Mouse (Mus musculus) left cerebral cortex, postnatal 14 days (tissue): ENCODE data around the gene Cnih1. TPM values are rescaled to one million over a fixed set of nuclear protein-coding genes. Genes with fewer than 3 reads are reported as not detected.
"Not testable (repeated sequence)": the region's sequence is repeated elsewhere in the genome, so short reads cannot be mapped to it uniquely, and the experiment has no call there.

Source experiments
- DNase-seq, 2 experiments: peaks; one replicate each; pipeline ENCODE4 v3.0.0; 2021 to 2022; ENCODE audit warnings: low spot score in 2 of 2, mixed read lengths in 1 of 2
- intact Hi-C: fragments of 180-260 bp; cut with DNase I; formaldehyde crosslinking; loops from one replicate; pipeline ENCODE4 v1.15.1; 2025
- total RNA-seq, 2 experiments: library from RNA; stranded (reverse); gene quantifications; 2 replicates each; pipeline ENCODE4 v1.2.3; 2021

The Cnih1 gene
- total RNA-seq, 2 experiments from 2014 or later, result 81.3 to 84.4 TPM

- DNase-seq, intact Hi-C loops: not testable (repeated sequence)
These were observed 50.9 kb downstream of the Cnih1 start for GRCm38 (mm10) chr14:46737346-46737745.

GRCm38 (mm10) chr14:46736366-46736765 is 51.8 kb downstream of the Cnih1 start:
- DNase-seq, result no peak
- intact Hi-C loops, result no loop called here

- intact Hi-C loops, result no loop called here
- no peak for DNase-seq
These were observed 53.3 kb downstream of the Cnih1 start for GRCm38 (mm10) chr14:46734761-46735455.

- intact Hi-C loops, result no loop called here
- DNase-seq, result no peak
These were observed 53.9 kb downstream of the Cnih1 start for GRCm38 (mm10) chr14:46734262-46734661.

GRCm38 (mm10) chr14:46725743-46726142 is 62.5 kb downstream of the Cnih1 start:
- DNase-seq, result no peak
- intact Hi-C loops, result loop anchor here (10.0 kb wide), 2 partner anchors 851 to 1111 kb away; no protein-coding TSS in a partner anchor

Other genes starting within 250 kb of the Cnih1 start
- 1 to 10 TPM; 1.5 to 1.8 TPM for gene Cdkn3, start 27.9 kb downstream of the Cnih1 start, total RNA-seq
- 100 to 1,000 TPM; 159 to 160 TPM for gene Gmfb, start 33.8 kb upstream of the Cnih1 start, total RNA-seq
- 10 to 100 TPM; 22.4 to 24.2 TPM for gene Cgrrf1, start 43.7 kb upstream of the Cnih1 start, total RNA-seq
- 10 to 100 TPM; 23.1 to 25.9 TPM for gene Samd4, start 94.4 kb upstream of the Cnih1 start, total RNA-seq